ENCODE assay signal across 8 mouse cellular contexts in genomic region chr9:55148854-55149498, GRCm38 (mm10). TPM values are rescaled to one million over a fixed set of nuclear protein-coding genes. Genes with fewer than 3 reads are reported as not detected.
A peak's percentile ranks its signal among the peaks of the same experiment; 100 is the strongest.
DNase-seq lines count a peak whose midpoint lies in the region; ATAC-seq and TF ChIP-seq lines count a peak whose summit lies in the region.

Gene Ube2q2, plus strand, starts transcription at chr9:55148854.

- no peak for DNase-seq in kidney, adult 11 months
- peak; percentile 73 for DNase-seq in gastrocnemius, postnatal 10 days
- DNase-seq in induced T-regulatory cell, adult 2 months (ENCODE audit: low read depth), result peak; percentile 83
- peak; percentile 85 for DNase-seq in limb, embryonic 14.5 days (ENCODE audit: low spot score)
- DNase-seq in spleen, postnatal 36 days (ENCODE audit: low spot score in 2 of 2), result peak; percentile 66

- peak within 1 kb of the TSS; percentile 92 for H3K9ac ChIP-seq in kidney, embryonic 14.5 days (ENCODE audit: low read depth, low read length)
- H3K9ac ChIP-seq in limb, embryonic 14.5 days (ENCODE audit: low read depth, low read length, severe bottlenecking), result peak within 1 kb of the TSS; percentile 90
- peak within 1 kb of the TSS; percentile 80 for H3K9ac ChIP-seq in midbrain, embryonic 16.5 days (ENCODE audit: low read depth, low read length)

- no peaks in the 10 kb centered on the region for H3K36me3 ChIP-seq in kidney, embryonic 14.5 days (ENCODE audit: control insufficient read depth, insufficient read depth, low read length)
- H3K36me3 ChIP-seq in limb, embryonic 14.5 days (ENCODE audit: control insufficient read depth, insufficient read depth, low read length), result no peaks in the 10 kb centered on the region
- no peaks in the 10 kb centered on the region for H3K36me3 ChIP-seq in midbrain, embryonic 16.5 days (ENCODE audit: control insufficient read depth, insufficient read depth, low read length)

- H3K27me3 ChIP-seq in kidney, embryonic 14.5 days (ENCODE audit: control insufficient read depth, insufficient read depth, low read length), result no peaks in the 10 kb centered on the region
- H3K27me3 ChIP-seq in limb, embryonic 14.5 days (ENCODE audit: control insufficient read depth, insufficient read depth, low read length), result no peaks in the 10 kb centered on the region
- no peaks in the 10 kb centered on the region for H3K27me3 ChIP-seq in midbrain, embryonic 16.5 days (ENCODE audit: control insufficient read depth, insufficient read depth, low read depth, low read length)

- H3K4me2 ChIP-seq in kidney, embryonic 14.5 days (replicated peaks; ENCODE audit: low read depth, low read length), result peak within 1 kb of the TSS; percentile 77
- H3K4me2 ChIP-seq in limb, embryonic 14.5 days (replicated peaks; ENCODE audit: low read depth, low read length, severe bottlenecking), result peak within 1 kb of the TSS; percentile 93
- peak within 1 kb of the TSS; percentile 78 for H3K4me2 ChIP-seq in midbrain, embryonic 16.5 days (ENCODE audit: low read length)

- peak within 1 kb of the TSS; percentile 88 for H3K4me3 ChIP-seq in kidney, embryonic 14.5 days (ENCODE audit: low read length)
- peak within 1 kb of the TSS; percentile 99 for H3K4me3 ChIP-seq in cortical plate, adult 2 months (ENCODE audit: insufficient read depth, low read length)
- peak within 1 kb of the TSS; percentile 90 for H3K4me3 ChIP-seq in limb, embryonic 14.5 days (replicated peaks; ENCODE audit: low read length)
- H3K4me3 ChIP-seq in midbrain, embryonic 16.5 days (ENCODE audit: low read depth, low read length), result peak within 1 kb of the TSS; percentile 66

- peak within 1 kb of the TSS; percentile 5; the same call in 1 of the 2 replicates for H3K27ac ChIP-seq in kidney, embryonic 14.5 days (ENCODE audit: low read depth, low read length)
- peak within 1 kb of the TSS; percentile 81 for H3K27ac ChIP-seq in cortical plate, adult 2 months (ENCODE audit: insufficient read depth, low read length)
- peak within 1 kb of the TSS; percentile 72 for H3K27ac ChIP-seq in limb, embryonic 14.5 days (replicated peaks; ENCODE audit: low read depth, low read length)
- peak within 1 kb of the TSS; percentile 83 for H3K27ac ChIP-seq in midbrain, embryonic 16.5 days (ENCODE audit: low read length)

- no peak for TF ChIP-seq CTCF in cortical plate, adult 2 months (IDR thresholded peaks at IDR 0.05; ENCODE audit: extremely low read depth, insufficient read depth, low read length)

- no peak for TF ChIP-seq POLR2A in cortical plate, adult 2 months (IDR thresholded peaks at IDR 0.05; ENCODE audit: extremely low read depth, insufficient read depth, low read length)
- TF ChIP-seq POLR2A in limb, embryonic 14.5 days (IDR thresholded peaks at IDR 0.05; ENCODE audit: borderline replicate concordance, extremely low read depth, insufficient read depth, insufficient read length), result 0 out of 2 replicates have a peak, but pooled peaks have one; percentile 21

- WGBS in kidney, embryonic 14.5 days, result under 1% methylated on average over 70 of the region's 81 CpGs
- under 1% methylated on average over 34 of the region's 81 CpGs for WGBS in limb, embryonic 14.5 days
- under 1% methylated on average over 69 of the region's 81 CpGs for WGBS in midbrain, embryonic 16.5 days

- H3K4me1 ChIP-seq in kidney, embryonic 14.5 days (ENCODE audit: control insufficient read depth, insufficient read depth, low read length), result peaks cover 8% of the 10 kb centered on the region
- peaks cover 1% of the 10 kb centered on the region; the same call in 1 of the 2 replicates for H3K4me1 ChIP-seq in cortical plate, adult 2 months (ENCODE audit: control insufficient read depth, insufficient read depth, low read length)
- peaks cover 8% of the 10 kb centered on the region for H3K4me1 ChIP-seq in limb, embryonic 14.5 days (ENCODE audit: control insufficient read depth, insufficient read depth, low read length)
- peaks cover 19% of the 10 kb centered on the region for H3K4me1 ChIP-seq in midbrain, embryonic 16.5 days (ENCODE audit: control insufficient read depth, insufficient read depth, low read length)

- no peaks in the 10 kb centered on the region for H3K9me3 ChIP-seq in kidney, embryonic 14.5 days (ENCODE audit: control insufficient read depth, low read length)
- H3K9me3 ChIP-seq in limb, embryonic 14.5 days (ENCODE audit: control insufficient read depth, low read length), result no peaks in the 10 kb centered on the region
- no peaks in the 10 kb centered on the region for H3K9me3 ChIP-seq in midbrain, embryonic 16.5 days (replicated peaks; ENCODE audit: control insufficient read depth, low read length, poor library complexity, severe bottlenecking)

- peak; percentile 87 for ATAC-seq in kidney, embryonic 14.5 days (ENCODE audit: low FRiP score, low TSS enrichment)
- peak; percentile 91 for ATAC-seq in limb, embryonic 14.5 days (ENCODE audit: low FRiP score, low read depth)
- ATAC-seq in midbrain, embryonic 16.5 days, result peak; percentile 86

RNA-seq across cellular contexts. Expression of gene Ube2q2, which starts in this region (rescaled TPM):
- 37.6 and 40.8 TPM in 2 replicates for polyA plus RNA-seq in kidney, embryonic 14.5 days (2014; fragmentation: Nextera tagmentation; extraction: Ambion mirVana)
- polyA plus RNA-seq in cortical plate, adult 2 months (2012; rRNA removed), result 40.8 and 44.8 TPM in 2 replicates
- 10 to 100 TPM; 25.8 to 27.2 TPM for total RNA-seq in gastrocnemius, postnatal 10 days (2021)
- 18.8 and 19.8 TPM in 2 replicates for polyA plus RNA-seq in limb, embryonic 14.5 days (2012; rRNA removed)
- 40.6 and 44.6 TPM in 2 replicates for polyA plus RNA-seq in limb, embryonic 14.5 days (2014; fragmentation: Nextera tagmentation; extraction: Ambion mirVana)
- polyA plus RNA-seq in midbrain, embryonic 16.5 days (2015; fragmentation: Nextera tagmentation; extraction: Ambion mirVana), result 38.1 and 38.7 TPM in 2 replicates

Comparison
In these comparisons a context has a peak if more than half of its experiments do, and no peak if none do; other contexts are left out.
1. H3K27ac ChIP-seq: peak in every context shown above with its lines; median percentile 83 in midbrain, embryonic 16.5 days; 81 in cortical plate, adult 2 months; 72 in limb, embryonic 14.5 days; 5 in kidney, embryonic 14.5 days.